Mouse (Mus musculus): ENCODE data around the gene Pfkfb2.
A peak's percentile ranks its signal among the peaks of the same experiment; 100 is the strongest.

Gene Pfkfb2

DNA sequence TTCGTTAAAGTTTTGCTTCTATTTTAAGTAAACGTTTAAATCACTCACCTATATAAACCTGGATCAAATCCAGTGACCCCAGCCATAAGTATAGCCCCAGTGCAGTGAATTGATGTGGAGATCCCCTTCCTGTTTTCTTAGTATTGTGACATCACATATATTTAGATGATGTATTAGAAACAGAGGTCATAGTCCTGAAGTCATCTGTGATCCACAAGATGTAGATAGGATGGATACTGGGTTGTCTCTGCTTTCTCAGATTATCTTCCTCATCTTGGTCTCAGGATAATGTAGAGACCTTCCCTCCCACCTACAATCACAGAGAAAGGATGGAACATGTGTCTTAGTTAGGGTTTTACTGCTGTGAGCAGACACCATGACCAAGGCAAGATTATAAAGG lies at the start of gene Pfkfb2:
Gene Pfkfb2, minus strand, starts transcription at position 101 of the 400 bp plus-strand sequence.
- DNase-seq, result no peak

DNA sequence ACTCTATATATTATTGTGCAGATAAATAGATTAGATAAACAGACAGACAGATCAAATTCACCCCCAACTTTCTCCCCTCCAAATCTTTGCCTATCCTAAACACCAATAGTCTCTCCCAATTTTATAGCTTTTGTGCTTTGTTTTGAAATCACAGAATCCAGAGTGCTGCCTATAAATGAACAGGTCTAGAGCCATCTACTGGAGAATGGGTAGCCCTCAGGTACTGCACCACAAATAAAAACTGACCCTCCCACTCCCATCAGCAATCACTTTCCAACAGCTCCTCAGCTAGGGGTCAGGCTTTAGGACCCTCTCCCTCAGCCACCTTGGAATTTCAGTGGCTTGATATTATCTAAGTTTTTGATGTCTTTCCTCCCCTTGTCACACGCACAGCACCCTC lies 47.6 kb upstream of the Pfkfb2 start:
- DNase-seq, result peak in 1 of 2 experiments; percentile 31

DNA sequence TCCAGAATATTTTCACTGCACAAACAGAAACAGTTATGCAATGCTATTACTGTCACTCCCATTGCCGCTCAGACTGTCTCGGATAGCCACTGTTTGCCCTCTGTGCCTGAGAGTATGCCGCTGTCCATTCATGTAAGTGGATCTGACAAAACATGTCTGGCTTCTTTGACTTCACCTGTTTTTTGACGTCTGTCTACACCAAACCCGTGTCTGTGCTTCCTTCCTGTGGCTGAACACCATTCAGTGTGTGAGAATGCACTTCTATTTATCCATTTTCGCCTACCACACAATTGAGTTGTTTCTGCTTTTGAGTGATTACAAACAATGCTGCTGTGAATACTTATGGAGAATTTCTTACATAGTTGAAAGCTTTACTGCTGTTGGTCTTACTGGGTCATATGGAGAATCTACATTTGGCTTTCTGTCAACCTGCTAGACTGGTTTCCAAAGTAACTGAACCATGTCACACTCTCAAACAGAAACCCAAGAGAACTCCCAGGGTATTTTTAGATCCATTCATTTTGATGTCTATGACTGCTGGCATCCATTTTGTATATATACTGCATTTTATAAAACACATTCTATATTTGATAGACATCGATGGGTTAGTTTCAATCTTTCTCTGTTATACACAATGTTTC lies 46.8 kb upstream of the Pfkfb2 start:
- DNase-seq, result peak; percentile 14 to 36

DNA sequence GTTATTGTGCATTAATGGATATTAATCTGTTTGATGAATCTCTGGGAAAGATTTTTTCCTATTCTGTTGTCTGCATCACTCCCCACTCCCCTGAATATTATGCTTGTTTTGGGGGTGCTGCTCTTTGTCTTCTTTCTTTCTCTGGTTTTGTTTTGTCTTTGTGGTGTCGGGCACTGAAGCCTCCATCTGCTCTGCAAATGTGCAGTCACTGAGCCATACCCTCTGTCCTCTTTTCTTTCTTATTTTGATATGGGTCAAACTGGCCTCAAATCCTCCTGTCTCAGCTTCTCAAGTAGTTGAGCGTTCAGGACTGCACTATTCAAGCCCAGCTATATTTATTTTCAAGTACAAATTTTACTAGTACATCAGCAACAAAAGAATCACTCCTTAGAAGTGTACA lies 46.2 kb upstream of the Pfkfb2 start:
- no peak for DNase-seq

DNA sequence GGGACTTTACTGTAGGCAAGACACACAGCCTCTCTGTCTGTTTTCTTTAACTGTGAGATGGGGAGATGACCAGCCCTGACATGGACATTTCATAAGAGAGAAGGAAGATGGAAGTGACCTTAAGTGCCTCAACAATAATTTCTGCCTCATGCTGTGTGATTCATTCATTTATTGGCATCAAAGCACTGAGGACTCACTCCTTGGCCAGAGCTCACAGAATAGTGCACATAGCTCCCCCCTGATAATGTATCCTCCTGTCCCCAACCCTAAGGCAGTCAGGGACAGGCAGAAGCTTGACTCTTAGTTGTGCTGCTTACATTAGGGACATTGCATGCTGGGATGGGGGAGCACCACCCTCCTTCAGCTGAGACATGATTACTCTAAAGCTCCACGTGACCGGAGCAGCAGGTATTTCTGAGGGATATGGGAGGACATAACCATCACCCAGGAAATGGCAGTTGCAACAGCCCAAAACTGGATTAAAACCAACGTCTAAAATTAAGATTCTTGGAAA lies 42.0 kb upstream of the Pfkfb2 start:
- peak in 1 of 2 experiments; percentile 11 for DNase-seq

DNA sequence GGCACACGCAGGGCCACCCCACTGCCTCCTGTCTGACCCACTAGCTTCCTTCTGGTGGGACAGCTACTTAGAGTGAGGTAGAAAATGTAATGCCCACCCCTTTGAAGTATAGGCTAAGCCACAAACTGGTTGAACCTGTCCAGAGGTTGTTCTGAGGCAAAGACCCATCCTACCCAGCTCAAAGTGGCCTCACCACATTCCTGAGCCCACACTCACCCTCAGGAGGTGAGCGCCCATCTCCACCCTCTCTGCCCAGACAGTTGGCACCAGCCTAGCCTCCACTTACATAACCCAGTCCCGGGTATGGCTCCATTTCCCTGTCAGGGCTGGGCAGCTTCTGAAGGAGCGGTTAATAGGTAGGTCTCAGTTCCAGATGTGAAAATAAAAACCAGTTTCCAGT lies 41.4 kb upstream of the Pfkfb2 start:
- DNase-seq, result peak; percentile 90 to 93

DNA sequence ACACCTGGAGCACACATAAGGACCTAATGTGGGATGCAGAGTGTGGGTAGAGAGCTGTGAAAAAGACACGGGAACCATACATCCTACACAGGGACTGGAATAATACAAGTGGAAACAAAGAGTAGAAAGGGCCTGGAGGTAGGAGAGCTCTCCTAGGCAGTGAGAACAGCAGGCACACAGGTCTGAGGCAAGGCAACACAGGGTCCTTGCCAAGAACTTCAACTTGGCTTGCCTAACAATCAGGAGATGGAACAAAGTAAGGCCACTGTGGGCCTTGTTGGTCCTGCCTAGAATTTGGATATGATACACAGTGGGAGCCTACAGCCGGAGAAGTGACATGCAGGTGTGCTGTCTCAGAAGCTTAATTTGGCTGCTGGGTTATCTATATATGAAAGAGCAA lies 40.9 kb upstream of the Pfkfb2 start:
- DNase-seq, result peak; percentile 42 to 67

DNA sequence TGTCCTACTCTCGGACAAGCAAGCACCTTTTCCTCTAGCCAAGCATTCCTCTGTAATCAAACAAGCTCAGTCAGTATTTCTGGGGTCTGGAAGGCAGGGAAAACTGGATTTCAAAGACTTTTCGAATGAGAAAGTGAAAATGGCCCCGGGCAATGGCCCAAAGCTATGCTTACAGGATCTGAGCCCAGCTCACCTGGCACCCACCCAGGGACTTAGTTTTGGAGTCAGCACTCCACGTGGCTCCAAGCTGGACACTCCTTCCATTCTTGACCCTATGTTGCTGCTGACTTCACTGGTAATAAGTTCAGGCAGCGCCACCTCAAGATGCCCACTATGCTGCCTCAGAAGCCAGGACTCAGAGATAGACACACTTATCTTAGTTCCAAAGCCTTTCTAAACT lies 38.0 kb upstream of the Pfkfb2 start:
- DNase-seq, result peak; percentile 70 to 78

DNA sequence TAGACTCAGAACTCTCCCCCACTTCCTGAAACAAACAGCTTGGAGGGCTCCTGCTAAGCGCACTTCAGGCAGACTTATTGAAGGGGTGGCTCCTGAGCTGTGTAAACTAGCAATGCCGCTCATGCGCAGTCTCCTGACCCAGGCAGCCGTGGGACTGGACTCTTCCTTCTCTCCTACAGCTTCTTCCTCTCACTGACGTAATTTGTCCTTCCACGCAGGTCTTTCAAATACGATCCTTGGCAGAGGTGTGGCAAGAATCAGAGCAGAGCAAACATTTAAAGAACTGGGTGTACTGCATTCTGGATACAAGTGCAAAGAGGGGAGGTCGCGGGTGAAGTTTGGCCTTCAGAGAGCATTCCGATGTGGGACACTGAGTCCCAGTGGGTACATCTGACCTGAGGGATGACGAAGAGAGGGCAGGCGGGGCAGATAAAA lies 35.0 kb upstream of the Pfkfb2 start:
- DNase-seq, result peak; percentile 94 to 95

DNA sequence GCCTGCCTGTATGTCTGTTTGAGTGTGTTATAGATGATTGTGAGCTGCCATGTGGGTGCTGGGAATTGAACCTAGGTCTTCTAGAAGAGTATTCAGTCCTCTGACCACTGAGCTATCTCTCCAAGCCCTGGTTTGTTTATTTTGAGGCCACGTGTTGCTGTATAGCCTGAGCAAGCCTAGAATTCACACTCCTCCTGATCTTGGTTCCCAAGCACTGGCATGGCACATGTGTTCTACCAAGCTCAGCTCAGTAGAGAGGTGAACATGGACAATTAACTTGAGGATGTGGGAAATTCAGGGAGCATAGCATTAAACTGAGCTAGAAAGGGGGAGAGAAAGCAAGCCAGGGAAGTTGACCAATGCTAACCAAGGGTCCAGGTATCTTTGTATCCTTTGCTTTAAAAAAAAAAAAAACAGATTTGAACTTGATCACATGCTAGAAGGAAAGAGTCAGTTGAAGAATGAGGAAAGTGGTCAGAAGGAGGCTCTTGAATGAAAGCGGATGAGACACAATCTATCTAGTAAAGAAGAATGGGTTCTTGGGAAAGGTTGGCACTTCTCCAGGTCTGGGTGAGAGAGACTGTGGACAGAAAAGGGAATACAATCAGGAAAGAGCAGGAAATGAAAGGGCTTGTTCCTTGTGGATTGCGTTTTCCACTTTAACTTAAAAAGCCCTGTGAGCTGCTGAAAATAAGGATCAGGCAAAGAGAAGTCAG lies 33.1 kb upstream of the Pfkfb2 start:
- peak in 1 of 2 experiments; percentile 51 for DNase-seq

DNA sequence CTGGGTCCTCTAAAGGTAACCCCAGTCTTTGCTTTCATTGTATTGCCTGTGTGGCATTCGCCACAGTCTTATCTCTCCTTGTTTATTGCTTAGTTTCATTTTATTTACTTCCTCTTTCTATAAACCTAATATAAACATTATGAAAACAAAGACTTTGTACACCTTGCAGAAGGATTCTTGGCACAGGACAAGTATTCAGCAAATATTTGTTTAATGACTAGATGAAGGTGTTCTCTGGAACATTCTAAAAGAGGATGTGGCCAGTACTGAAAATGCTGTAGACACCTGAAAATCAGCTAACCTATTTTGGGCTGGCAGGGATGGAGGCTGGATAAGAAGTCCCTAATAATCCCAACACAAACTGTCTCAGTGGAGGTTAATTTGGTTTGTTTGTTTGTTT lies 32.5 kb upstream of the Pfkfb2 start:
- peak in 1 of 2 experiments; percentile 29 for DNase-seq

DNA sequence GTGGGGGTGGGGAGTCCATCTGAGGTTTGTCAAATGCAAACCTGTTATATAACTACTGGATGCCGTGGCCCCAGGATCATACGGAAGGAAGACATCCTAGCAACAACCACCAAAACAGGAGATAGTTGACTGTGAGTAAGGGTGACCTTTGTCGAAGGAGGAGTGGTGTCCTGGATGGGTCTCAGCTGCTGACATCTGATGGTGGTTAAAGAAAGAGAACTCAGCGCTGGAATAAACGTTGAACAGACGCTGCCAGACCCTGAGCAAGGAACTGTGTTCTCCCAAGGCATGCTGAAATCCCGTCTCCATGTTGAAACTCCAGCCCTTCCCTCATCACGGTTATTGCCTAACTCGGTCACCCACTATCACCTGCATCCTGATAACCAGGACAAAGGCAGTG lies 30.6 kb upstream of the Pfkfb2 start:
- DNase-seq, result peak in 1 of 2 experiments; percentile 39

DNA sequence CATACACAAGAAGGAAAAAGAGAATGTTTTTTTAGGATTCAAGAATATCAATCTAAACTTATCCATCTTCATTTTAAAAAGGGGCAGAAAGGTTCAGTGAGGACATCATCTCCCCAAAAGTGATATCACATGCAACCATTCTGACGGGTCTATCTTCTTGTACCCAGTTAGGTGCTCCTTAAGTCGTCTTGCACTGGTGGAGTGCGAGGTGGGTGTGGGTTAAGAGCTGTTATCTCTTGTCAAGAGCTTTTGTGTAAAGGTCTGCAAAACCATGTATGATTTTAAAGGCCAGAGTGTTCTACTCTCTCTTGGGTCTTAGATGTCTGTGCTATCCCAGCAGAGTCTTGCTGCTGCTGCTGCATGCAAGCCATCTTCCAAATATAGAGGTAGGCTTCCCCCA lies 17.8 kb upstream of the Pfkfb2 start:
- DNase-seq, result no peak

DNA sequence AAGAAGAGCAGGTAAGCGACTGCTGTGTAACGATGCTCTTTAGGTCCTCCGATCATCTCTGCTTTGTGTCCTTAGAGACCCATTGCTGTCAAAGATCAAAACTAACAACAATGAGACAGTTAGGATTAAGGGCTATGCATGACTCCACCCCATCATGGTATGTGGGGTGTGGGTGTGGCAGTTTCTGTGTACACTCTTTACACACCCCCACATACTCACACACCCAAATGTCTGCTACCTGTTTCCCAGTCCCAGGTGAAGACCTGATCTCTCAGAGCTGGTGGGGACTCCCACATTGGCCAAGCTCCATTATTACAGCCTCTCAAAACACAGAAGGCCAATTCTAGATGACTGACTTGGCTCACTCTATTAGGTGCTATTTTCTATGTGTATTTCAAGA lies 16.5 kb upstream of the Pfkfb2 start:
- no peak for DNase-seq

DNA sequence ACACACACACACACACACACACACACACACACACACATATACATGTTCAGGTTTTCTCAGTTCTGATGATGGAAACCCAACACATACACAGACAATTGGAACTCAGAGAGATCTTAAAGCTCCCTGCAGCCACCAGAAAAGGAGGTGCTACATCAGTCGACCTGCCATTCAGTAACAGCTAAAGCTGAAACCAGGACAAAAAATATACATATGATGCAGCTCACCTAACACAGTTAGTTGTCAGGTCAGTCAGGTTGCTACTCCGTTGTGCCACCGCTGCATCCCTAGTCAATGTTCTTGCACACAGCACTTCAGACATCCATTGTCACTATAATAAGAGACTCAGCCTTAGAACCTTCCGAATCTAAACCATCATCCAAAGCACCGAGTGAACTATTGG lies 15.9 kb upstream of the Pfkfb2 start:
- DNase-seq, result no peak

DNA sequence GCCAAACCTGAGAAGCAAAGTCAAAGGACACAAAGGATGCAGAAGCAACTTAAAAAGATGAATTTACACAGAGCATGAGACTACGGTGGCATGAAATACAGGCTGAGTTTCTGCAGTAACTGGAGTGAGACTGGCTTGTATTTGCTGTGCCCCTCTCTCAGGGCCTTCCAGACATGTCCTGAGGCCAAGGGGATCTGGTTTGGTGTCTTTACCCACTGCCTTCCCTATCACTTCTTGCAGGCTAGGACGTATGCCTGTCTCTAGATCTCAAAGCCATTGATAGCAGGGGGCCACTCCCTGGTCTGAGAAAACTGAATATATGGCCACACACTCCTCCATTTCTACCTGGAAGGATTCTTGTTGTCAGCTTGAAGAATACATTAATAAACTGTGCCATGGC lies 15.2 kb upstream of the Pfkfb2 start:
- no peak for DNase-seq

DNA sequence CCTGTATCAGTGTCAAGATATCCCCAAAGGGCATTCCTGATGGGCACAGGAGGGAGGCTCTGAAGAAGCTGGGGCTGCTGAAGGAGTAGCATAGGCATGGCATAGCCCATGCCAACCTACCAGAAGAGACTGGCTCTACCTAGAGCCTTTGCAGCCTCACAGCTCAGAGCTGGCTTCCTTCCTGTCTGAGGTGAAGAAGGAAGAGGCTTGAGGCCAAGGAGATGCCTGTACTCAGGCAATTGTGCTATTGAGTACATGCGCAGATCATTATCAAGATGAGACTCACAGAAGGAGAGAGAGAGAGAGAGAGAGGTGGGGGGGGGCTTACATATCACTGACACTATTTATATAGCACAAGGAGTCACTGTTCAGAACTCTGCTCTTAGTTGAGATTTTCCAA lies 14.7 kb upstream of the Pfkfb2 start:
- DNase-seq, result no peak

DNA sequence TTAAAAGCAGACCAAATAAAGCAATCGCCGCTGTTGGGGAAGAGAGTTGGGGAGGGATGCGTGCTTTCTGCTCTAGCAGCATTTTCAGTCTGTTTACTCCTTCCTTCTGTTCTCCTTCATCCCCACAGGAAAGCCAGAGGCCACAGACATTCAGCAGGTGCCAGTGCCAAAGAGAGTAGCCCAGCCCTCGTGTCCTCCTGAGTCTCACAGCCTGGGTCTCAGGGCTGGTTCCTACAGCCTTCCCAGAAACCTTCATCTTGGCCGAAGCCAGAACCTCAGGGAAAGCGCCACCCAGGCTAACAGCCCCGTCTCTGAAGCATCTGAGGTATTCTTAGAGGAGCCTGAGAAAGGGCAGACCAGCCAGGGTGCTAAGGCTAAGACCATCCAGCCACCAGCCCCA lies 13.1 kb upstream of the Pfkfb2 start:
- DNase-seq, result no peak

DNA sequence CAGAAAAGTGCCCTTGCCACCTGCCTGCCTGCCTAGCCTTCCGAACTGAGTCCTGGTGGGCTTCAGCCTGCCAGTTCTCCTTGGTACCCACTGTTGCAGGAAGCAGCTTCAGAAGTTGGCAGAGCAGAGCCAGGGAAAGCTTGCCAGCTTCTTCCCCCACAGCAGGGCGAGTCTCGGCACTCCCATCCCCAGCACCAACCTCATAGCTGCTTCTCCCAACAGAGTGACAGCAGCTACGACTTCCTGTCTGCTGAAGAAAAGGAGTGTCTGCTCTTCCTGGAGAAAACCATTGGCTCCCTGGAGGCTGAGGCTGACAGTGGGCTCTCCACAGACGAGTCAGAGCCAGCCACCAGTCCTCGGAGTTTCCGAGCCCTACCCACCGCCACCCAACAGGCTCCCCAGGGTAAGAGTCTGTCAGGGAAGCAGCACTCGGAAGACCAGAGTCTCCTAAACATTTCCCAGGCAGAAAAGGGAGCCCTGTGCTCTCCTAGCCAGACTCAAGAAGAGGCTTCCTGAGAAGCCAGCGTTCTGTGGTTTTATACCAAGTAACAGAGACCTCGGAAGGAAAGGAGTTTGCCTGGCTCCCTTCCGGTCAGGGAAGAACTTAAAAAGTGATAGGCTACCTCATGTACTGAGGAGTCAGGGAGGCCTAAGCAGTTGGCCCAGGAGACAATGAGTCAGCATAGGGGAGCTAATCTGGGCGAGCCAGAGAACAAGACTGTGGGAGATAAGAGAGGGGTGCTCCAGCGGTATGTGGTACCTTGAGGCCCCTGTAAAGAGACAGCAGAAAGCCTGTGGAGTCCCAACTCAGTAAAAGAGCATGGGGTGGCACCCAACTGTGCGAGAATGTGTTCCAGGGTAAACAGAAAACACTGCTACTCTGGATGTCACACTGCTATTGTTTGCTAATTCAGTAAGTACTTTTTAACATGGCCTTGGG lies 12.0 kb upstream of the Pfkfb2 start:
- DNase-seq, result peak in 1 of 2 experiments; percentile 63

DNA sequence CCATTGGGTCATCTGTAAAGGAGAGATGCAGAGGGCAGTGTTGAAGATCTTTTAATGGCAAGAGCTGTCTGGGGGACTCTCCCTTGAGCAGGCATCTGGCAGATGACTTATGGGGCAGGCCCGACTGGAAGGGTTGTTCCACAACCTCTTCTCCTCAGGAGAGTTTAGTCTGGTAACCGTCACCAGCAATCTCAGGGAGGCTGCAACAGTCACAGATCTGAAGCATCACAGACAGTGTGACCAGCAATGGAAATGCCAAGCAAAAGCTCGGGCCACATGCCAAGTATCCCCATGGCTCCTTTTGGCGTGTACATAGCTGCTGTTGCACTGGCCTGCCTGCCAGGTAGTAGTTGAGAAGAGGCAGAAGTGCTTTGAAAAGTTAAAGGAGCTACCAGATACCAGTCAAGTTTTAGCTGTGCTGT lies 11.2 kb upstream of the Pfkfb2 start:
- peak in 1 of 2 experiments; percentile 58 for DNase-seq

DNA sequence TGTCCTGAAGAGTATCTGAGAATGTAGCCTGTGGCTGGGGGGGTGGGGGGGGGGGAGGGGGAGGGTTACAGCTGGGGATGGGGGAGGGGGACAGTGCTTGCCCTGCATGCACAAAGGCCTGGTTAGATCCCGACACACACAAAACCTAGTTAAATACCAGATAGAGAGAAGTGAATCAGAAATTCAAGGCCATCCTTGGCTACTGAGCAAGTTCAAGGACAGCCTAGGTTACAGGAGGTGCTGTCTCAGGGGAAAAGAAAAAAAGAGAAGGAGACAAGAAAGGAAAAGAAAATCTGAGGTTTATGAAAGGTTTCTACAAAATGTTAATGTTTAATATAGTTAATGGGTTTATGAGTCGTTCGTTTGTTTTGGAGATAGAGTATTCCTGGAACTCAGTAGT lies 10.6 kb upstream of the Pfkfb2 start:
- no peak for DNase-seq

DNA sequence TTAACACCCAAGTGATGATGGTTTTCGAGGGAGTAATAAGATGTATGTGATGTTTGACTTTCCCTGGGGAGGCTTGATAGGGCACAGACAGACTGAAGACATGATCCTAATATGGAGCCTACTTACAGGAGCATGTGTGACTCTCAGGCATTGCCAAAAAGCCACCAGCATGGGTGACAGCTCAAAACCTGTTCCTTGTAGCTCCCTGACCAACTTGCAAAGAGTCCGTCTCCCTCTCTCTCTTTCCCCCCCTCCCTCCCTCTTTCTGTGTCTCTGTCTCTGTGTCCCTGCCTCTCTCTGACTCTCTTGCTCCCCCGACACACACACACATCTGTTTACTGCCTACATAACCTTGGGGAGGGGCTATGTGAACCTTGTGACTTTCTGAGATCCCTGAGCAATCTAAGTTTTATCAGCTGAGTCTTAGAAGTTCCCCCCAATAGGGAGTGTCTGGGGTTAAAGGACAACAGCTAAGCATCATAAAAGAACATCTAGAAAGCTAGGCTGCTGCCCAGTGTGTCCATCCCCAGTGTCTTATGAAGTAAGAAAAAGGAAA lies 9.6 kb upstream of the Pfkfb2 start:
- no peak for DNase-seq

DNA sequence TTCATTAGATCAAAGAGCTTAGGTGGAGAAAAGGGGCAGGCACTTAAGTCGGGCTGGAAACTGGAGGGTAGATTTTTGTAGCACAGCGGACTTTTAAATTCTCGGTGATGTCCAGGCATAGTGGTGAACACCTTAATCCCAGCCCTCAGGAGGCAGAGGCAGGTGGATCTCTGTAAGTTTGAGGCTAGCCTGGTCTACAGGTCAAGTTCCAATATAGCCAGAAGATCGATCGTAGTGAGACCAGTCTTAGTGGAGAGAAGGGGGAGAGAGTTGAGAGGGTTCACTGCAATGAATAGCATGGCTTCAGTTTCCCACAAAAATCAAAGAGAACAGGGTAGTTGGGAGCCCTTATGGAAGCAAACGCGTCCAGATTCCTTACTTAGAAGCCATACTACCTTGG lies 8.9 kb upstream of the Pfkfb2 start:
- DNase-seq, result no peak
